Mouse (Mus musculus) left cerebral cortex, adult 2 months (tissue): Measurements from ENCODE around the gene Dmpk. TPM values are rescaled to one million over a fixed set of nuclear protein-coding genes. Genes with fewer than 3 reads are reported as not detected.

ENCODE experiments used
- DNase-seq, 2 experiments: peaks; one replicate each; pipeline ENCODE4 v3.0.0; 2021 to 2022; ENCODE audit warnings: low spot score in 2 of 2, mixed read lengths in 1 of 2; ENCODE audit errors: extremely low spot score in 1 of 2
- H3K27ac ChIP-seq: fragments of 200-600 bp; 2 replicates; pipeline ENCODE4 v1.8.1; 2022
- H3K4me3 ChIP-seq: fragments of 200-600 bp; 2 replicates; pipeline ENCODE4 v1.8.1; 2022
- CTCF ChIP-seq: fragments of 200-600 bp; IDR thresholded peaks from 2 replicates; pipeline ENCODE4 v1.8.1; 2022; ENCODE audit warnings: antibody characterized with exemption, mild to moderate bottlenecking, moderate library complexity
- intact Hi-C: fragments of 180-260 bp; cut with DNase I; formaldehyde crosslinking; loops from one replicate; pipeline ENCODE4 v1.15.1; 2025
- total RNA-seq, 2 experiments: library from RNA; stranded (reverse); gene quantifications; 2 replicates each; pipeline ENCODE4 v1.2.3; 2021

Dmpk gene
- total RNA-seq, 2 experiments from 2014 or later: 35.2 to 50.4 TPM

DNA sequence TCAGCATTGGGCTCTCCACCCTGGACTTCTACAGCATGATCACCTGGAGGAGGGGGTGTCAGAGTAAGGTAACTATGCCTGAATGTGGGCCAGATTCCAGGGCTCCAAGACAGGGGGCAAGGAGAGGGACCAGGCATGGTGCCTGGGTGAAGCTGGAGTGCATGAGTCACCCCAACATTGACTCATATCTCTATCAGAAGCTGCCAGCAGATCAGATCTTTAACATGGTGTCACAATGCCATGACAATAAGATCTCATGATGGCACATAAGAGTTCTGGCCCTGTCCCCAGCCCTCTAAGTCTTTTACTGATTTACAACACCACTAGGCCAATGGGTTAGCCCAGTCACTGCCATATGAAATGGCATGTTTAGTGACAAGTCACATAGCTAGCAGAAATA is 20.1 kb downstream of the Dmpk start:
- no peak overlapping the region for H3K4me3 ChIP-seq
- no peak overlapping the region for H3K27ac ChIP-seq
- DNase-seq: no peak
- intact Hi-C loops: no loop called here
- no peak for TF ChIP-seq CTCF

DNA sequence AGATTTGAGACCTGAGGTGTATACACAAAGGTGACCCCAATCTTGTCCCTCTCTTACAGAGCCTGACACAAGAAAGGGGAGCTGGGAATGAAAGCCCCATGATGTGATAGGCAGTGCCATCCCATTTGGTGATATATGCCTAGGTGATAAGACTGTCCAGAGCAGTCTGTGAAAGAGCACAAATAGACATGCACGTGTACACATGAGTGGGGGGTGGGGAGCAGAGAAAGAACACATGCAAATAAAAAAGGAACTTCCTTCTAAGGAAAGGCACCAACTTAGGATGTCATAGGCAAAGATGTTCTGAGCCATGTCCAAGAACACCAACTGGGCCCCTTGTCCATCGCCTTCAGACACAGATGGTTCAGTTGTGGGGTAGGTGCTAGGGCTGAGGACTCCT is 20.8 kb downstream of the Dmpk start:
- Histone ChIP-seq H3K27ac (no peak overlapping the region), H3K4me3 (no peak overlapping the region)
- intact Hi-C loops: no loop called here
- no peak for DNase-seq
- no peak for TF ChIP-seq CTCF

DNA sequence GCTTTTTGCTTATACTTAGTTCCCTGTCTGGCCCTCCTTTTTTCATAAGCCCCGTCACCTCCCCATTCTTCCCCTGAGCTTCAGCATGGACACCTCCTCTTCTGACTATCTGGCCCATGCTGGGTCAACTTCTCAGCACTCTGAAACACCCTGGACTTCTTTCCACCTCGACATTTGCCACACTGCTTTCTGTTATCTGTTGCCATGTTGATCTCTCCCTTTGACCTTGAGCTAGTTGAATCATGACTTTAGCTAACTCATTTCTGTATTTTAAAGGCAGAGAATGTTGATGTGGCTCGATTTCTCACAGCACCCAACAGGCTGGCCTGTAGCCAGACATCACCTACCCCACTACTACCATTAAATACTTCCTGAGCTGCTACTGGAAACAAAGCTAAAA is 23.8 kb downstream of the Dmpk start:
- H3K27ac ChIP-seq: no peak overlapping the region
- no peak overlapping the region for H3K4me3 ChIP-seq
- no peak for TF ChIP-seq CTCF
- DNase-seq: no peak
- intact Hi-C loops: no loop called here

DNA sequence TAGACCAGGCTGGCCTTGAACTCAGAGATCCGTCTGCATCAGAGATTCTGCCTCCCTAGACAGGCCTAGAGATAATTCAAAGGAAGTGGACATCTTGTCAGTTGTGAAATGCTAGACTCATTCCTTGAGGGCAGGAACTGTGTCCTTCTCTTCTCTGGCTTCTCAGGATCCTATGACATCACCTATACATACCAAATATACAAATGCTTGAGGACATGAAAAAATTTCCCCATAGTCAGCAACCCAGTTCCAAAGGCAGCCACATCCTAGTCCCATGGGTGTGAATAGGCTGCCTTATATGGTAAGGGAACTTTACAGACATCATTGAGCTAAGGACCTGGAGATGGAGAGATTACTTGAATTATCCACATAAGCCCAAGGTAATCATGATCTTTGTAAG is 25.9 kb downstream of the Dmpk start:
- no peak for TF ChIP-seq CTCF
- H3K4me3 ChIP-seq: no peak overlapping the region
- no peak overlapping the region for H3K27ac ChIP-seq
- intact Hi-C loops: no loop called here
- no peak for DNase-seq

DNA sequence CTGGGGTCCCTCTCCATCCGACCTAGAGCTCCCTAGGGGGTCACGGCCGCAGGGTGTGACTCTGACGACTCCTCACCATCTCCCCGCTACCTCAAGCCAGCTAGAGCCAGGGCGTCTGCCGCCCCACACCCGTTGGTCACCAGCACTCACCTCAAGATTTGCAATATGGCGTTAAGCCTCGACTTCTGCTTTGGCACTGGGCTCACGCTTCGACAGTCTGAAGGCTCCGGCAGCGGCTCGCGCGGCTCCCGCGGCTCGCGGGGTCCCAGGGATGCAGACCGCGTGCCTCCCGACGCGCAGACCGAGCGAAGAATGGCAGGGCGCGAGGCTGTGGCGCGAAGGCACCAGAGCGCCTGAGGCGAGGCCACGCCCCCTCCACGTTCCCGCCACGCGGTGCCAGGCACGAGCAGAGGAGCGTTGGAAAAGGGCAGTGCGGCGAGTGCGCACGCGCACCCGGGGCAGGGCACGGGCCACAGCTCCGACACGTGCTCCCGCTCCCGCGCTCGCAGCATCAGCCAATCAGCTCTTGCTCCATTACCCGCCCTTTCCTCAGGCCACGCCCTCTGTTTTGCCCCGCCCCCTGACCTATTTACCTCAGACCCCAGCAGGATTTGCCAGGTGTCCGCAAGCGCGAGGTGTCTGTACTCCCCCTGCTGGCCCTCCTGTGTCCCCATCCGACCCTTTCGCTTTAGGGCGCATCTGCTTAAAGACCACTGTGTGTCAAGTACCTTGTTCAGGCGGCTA is 34.6 kb downstream of the Dmpk start, which contains the start of gene Gm4969:
TSS of gene Gm4969 (minus strand) at position 341 of the 744 bp plus-strand sequence.
- TF ChIP-seq CTCF: peak; percentile 17
- peak; percentile 59 to 65 for DNase-seq
- H3K27ac ChIP-seq: no peak within 1 kb of the TSS
- intact Hi-C loops: no loop called here
- peak within 1 kb of the TSS; percentile 34 for H3K4me3 ChIP-seq

DNA sequence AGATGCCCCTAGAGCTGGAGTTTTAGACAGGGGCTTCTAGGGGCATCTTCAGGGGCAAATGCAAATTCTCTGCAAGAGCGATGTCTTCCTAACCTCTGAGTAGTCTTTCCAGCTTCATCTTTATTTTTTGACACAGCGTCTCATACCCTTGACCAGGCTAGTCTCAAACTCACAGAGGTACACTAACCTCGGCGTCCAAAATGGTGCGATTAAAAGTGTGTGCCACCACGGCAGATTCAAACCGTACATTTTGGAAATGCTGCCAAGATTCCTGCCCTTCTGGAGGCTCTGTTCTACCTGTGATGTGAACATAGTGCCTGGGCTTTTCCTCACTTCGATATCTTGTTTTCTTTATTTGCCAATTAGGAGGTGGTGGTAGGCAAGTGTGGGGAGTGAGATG is 35.4 kb downstream of the Dmpk start:
- DNase-seq: no peak
- intact Hi-C loops: no loop called here
- H3K27ac ChIP-seq: no peak overlapping the region
- TF ChIP-seq CTCF: no peak
- H3K4me3 ChIP-seq: no peak overlapping the region

DNA sequence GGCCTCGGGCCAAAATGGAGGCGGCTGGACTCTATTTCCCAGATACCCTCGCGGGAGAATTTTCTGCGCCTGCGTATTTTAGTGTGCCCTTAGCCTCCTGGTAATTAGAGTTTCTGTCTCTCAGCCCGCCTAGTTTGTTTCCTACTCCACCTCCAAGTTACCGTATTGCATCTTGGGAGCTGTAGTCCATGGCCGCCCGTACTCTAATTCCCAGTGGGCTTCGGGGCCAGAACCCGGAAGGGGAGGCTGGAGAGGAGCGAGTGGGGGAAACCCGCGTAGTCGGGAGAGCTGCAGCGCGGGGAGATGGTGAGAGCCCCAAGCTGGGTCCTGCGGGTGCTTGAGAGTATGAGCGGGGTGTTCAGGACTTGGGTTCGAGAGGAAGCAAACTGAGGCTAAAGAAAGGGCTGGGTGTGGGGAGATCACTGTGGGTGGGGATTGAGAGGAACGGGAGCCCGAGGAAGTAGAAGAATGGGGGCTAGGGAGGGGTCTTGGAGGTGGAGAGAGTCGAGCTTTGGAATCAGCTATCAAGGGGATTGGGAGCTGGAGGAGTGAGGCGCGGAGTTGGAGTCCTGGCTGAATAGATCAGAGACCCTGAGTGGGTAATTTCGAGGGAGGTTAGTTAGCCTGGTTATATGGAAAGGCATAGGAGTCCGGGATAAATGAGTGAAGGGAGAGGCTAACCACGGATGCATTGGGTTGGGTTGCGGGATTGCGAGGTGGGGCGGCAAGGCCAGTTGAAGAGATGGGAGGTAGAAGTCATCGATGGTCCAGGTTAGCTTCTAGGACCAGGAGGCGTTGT is 36.2 kb downstream of the Dmpk start, which contains the start of gene Fbxo46:
TSS of gene Fbxo46 (plus strand) at position 229 of the 799 bp plus-strand sequence.
- no peak for TF ChIP-seq CTCF
- Histone ChIP-seq H3K4me3 (peak within 1 kb of the TSS; percentile 86), H3K27ac (peak within 1 kb of the TSS; percentile 80)
- intact Hi-C loops: no loop called here
- DNase-seq: peak; percentile 88 to 90

DNA sequence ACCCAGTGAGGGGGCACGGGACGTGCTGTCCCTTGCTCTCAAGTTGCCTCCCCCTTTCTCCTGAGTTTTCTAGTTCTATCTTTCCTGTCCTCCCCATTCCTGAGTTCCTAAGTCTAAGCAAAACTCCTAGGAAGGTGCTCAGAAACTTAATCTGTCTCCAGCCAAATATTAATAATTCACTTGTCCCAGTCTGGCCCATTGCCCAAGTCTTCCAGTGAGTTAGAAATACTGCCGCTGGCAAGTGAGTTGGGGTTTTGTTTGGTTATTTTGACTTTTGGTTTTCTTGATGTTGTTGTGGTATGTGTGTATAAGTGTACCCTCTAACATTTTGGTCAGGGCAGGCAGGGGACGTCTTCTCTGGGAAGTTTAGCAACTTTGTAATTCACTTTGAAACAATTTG is 38.0 kb downstream of the Dmpk start:
- intact Hi-C loops: no loop called here
- Histone ChIP-seq H3K27ac (no peak overlapping the region), H3K4me3 (no peak overlapping the region)
- TF ChIP-seq CTCF: no peak
- no peak for DNase-seq

DNA sequence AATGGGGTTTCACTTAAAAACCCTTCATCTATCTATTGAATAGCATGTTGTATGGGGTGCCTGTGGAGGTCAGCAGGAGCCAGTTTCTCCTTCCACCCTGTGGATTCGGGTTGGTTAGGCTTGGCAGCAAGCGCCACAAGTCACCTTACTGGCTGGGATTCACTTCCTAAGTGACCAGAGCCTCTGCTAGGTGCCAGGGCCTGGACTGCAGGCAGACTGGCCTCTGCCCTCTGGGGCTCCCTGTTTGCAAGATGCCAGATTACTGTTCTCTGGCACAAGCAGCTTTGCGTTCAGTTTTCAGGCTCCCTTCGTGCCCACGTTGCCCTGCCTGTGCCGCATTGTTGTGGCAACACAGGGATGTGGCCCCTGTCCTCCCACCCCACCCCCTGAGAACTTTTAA is 41.1 kb downstream of the Dmpk start:
- intact Hi-C loops: no loop called here
- Histone ChIP-seq H3K27ac (no peak overlapping the region), H3K4me3 (no peak overlapping the region)
- no peak for DNase-seq
- TF ChIP-seq CTCF: no peak

DNA sequence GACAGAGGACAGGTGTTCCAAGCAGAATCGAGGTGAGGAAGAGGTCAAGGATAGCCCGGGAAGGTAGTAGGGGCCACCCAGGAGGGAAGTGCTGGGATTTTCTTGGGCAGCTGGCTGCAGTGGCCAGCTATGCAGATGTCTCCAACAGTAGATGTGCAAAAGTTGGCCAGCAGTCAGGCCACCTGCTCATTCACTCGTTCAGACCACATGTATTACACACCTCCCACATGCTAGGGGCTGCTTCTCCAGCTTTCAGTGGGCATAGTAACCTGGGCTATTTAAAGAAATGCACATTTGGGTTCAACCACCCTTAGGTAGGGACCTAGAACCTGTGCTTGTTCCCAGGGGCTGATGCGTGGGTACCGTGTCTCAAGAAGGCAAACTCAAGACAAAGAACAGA is 44.1 kb downstream of the Dmpk start:
- Histone ChIP-seq H3K4me3 (no peak overlapping the region), H3K27ac (no peak overlapping the region)
- TF ChIP-seq CTCF: no peak
- DNase-seq: no peak
- intact Hi-C loops: no loop called here

DNA sequence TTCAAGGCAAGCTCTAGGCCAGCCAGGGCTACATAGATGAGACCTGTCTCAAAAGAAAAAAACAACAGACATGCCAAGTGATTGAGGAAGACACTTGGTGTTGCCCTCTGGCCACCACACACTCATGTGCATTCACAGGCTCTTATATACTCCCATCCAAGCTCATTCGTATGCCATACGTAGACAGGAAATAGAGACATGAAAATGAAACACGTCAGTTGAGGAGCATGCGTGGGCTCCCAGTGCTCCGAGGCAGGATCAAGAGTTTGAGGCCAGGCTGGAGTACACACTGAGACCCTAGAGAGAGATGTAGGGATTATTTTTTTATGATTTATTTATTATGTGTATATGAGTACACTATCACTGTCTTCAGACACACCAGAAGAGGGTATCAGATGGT is 45.7 kb downstream of the Dmpk start:
- TF ChIP-seq CTCF: no peak
- Histone ChIP-seq H3K4me3 (no peak overlapping the region), H3K27ac (no peak overlapping the region)
- no peak for DNase-seq
- intact Hi-C loops: no loop called here

DNA sequence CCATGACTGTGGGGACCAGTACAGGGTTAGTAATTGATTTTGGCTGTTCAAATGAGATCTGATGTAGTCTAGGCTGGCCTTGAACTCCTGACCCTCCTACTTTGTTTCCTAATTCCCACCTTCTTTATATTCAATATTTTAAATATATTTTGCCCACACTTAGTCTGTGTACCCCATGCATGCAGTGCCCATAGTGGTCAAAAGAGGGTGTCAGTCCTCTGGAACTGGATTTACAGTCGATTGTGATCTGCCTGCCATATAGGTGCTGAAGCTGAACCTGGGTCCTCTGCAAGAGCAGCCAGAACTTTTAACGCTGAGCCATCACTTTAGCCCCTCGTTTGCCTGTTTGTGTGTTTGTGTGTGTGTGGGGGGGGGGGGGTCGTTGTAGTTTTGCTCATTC is 47.0 kb downstream of the Dmpk start:
- Histone ChIP-seq H3K4me3 (peak overlapping the region; percentile 45), H3K27ac (peak overlapping the region; percentile 95)
- DNase-seq: no peak
- intact Hi-C loops: no loop called here
- TF ChIP-seq CTCF: peak; percentile 35
